Mouse (Mus musculus) heart, adult 2 months (tissue): ENCODE measurements around the gene Pes1.

Source experiments
- CTCF ChIP-seq: fragments of 200-600 bp; IDR thresholded peaks from 2 replicates; pipeline ENCODE4 v1.8.1; 2022; ENCODE audit warnings: antibody characterized with exemption, mild to moderate bottlenecking, moderate library complexity
- EP300 ChIP-seq: fragments of 200-500 bp; IDR thresholded peaks from 2 replicates; pipeline ENCODE4 v1.6.1; 2011; ENCODE audit warnings: low read depth, low read length, control low read depth; ENCODE audit not compliant: insufficient read depth

DNA sequence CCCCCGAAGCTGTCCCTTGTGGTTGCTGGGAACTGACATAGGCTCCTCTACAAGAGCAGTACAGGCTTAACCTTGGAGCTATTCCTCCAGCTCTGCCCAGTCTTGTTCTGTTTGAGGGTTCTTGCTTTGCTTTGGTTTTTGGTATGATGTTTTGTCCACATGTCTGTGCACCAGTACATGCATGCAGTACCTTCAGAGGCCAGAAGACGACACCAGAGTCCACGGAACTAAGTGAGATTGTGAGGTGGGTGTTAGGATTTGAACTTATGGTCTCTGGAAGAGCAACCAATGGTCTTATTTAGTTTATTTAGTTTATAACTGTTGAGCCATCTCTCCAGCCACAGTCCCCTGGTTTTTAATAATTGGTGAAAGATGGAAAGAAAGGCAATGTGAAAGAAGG is 42.7 kb downstream of the Pes1 start:
- peak; percentile 37 for TF ChIP-seq CTCF
- no peak for TF ChIP-seq EP300
